Mouse (Mus musculus) adrenal gland, postnatal 25 days (tissue): ENCODE measurements at regions not wholly inside any gene's neighbourhood (a gene's known extent, or its start where the extent isn't known, plus 50 kb on each side); places are given as distances from the start of the nearest gene placed in this dataset.

Source experiments
- DNase-seq: peaks from one replicate; pipeline ENCODE4 v3.0.0; 2021; ENCODE audit warnings: mixed read lengths

DNA sequence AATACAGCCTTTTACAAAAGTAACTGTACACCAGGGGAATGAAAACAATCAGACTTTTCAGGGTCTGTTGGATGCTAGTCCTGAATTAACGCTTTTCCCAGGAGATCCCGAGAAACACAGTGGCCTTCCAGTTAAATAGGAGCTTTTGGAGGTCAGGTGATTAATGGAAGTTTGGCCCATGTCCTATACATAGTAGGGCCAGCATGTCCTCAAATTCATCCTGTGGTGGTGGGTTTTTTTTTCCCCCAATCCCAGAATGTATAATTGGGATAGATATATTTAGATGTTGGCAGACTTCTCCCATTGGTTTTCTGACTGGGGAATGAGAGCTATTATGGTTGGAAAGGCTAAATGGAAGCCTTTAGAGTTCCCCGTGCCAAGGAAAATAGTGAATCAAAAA, 77.6 kb downstream of the Cd200 start:
- no peak for DNase-seq

DNA sequence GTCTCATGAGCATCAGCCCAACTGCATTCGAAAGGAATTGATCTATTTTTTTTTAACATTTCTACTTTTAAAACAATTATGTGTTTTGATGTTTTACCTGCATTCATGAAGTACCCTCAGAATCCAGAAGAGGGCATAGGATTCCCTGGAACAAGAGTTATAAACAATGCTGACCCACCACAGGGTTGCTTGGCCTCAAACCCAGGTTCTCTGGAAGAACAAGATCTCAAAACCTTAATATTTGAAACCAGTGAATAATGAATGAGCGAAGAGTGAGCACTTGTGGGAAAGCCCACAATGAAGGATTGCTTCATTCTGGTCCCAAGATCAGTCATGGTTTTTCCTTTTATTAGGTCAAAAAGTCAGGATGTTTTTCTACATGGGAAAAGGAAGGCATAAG, 78.6 kb downstream of the Cd200 start:
- no peak for DNase-seq

DNA sequence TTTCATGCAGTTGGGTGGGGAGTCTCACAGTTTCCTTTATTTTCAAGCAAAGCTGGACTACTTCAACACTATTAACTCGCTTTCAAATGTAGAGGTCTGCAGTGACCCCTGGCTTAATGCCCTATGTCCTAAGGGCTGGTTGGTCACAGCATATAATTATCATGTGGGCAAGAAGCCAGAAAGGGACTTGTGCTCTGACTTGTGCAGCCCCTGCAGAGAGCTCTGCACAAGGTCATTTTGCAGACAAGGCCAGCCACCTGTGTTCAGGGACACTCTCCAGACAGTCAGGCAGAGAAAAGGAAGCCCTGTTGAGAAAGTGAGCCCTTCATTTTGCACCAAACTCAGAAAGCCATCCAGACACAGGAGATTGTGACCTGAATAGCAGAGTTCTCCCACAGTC, 79.1 kb downstream of the Cd200 start:
- DNase-seq, result peak; percentile 13

DNA sequence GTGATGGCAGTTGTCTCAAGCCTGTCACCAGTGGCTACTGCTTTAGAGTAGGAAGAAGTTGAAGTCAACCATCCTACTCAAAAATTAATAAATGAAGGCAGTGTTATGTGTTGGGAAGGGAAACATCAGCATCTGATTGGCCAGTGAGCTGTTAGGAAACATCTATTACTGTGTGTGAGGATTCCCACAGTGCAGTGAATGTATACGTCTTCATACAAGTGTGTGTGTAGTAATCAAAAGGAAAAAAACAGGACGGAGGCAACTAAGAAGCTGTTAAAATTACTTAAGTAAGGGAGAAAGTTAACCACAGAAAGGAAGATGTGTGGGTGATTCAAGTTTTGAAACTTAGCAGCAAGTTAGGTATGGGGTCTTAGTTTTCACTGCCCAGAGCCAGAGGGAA, 81.8 kb downstream of the Cd200 start:
- DNase-seq, result no peak

DNA sequence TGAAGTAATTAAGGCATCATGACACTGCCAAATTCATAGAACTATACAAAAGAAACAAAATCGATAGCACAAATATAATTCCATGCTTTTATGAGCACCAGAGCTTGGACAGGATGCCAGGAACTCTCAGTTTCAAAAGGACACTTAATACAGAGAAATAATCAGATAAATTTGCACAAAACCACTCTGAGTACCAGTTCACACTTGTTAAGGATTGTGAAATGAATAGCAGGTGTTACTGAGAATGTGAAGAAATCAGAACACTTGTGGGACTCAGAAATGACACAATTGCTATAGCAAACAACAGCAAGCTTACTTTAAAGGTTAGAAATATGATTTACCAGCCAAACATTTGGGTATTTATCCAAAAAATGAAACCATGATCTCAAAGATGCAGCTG, 87.4 kb downstream of the Btla start:
- no peak for DNase-seq
